Mouse (Mus musculus): ENCODE measurements at regions not wholly inside any gene's neighbourhood (a gene's known extent, or its start where the extent isn't known, plus 50 kb on each side); places are given as distances from the start of the nearest gene placed in this dataset.

GRCm38 (mm10) chr12:32508671-32509070 is 130.2 kb downstream of the Ccdc71l start:
- ATAC-seq (ENCODE audit: insufficient number of reproducible peaks, low FRiP score, low TSS enrichment, low read depth), result 0 out of 2 replicates have a peak, but pooled peaks have one; percentile 40
- no peaks in the 10 kb centered on the region for H3K27me3 ChIP-seq
- no peak overlapping the region for H3K27ac ChIP-seq
- 36% methylated on average over 1 of the region's 1 CpGs for WGBS
- no peak overlapping the region for H3K4me3 ChIP-seq
- no peak overlapping the region for H3K9ac ChIP-seq
- no peaks in the 10 kb centered on the region for H3K36me3 ChIP-seq
- no peaks in the 10 kb centered on the region for H3K4me1 ChIP-seq
- no peak overlapping the region for H3K4me2 ChIP-seq
- no peaks in the 10 kb centered on the region for H3K9me3 ChIP-seq

GRCm38 (mm10) chr12:32525586-32525985 is 147.1 kb downstream of the Ccdc71l start:
- no peak overlapping the region for H3K4me3 ChIP-seq
- no peaks in the 10 kb centered on the region for H3K4me1 ChIP-seq
- H3K27ac ChIP-seq, result no peak overlapping the region
- H3K27me3 ChIP-seq, result no peaks in the 10 kb centered on the region
- H3K36me3 ChIP-seq, result no peaks in the 10 kb centered on the region
- H3K9me3 ChIP-seq, result no peaks in the 10 kb centered on the region
- ATAC-seq (ENCODE audit: insufficient number of reproducible peaks, low FRiP score, low TSS enrichment, low read depth), result no peak
- no peak overlapping the region for H3K9ac ChIP-seq
- H3K4me2 ChIP-seq, result no peak overlapping the region
- 71% methylated on average over 1 of the region's 1 CpGs for WGBS

GRCm38 (mm10) chr12:32531216-32531615 is 152.7 kb downstream of the Ccdc71l start:
- no peaks in the 10 kb centered on the region for H3K36me3 ChIP-seq
- H3K9ac ChIP-seq, result no peak overlapping the region
- H3K27ac ChIP-seq, result no peak overlapping the region
- ATAC-seq (ENCODE audit: insufficient number of reproducible peaks, low FRiP score, low TSS enrichment, low read depth), result no peak
- no peak overlapping the region for H3K4me2 ChIP-seq
- no peaks in the 10 kb centered on the region for H3K9me3 ChIP-seq
- no peaks in the 10 kb centered on the region for H3K27me3 ChIP-seq
- no peak overlapping the region for H3K4me3 ChIP-seq
- H3K4me1 ChIP-seq, result no peaks in the 10 kb centered on the region
- WGBS, result 63% methylated on average over 3 of the region's 3 CpGs

GRCm38 (mm10) chr12:32533641-32534040 is 155.1 kb downstream of the Ccdc71l start:
- H3K9me3 ChIP-seq, result no peaks in the 10 kb centered on the region
- no peak overlapping the region for H3K9ac ChIP-seq
- H3K36me3 ChIP-seq, result no peaks in the 10 kb centered on the region
- no peak overlapping the region for H3K27ac ChIP-seq
- no peak for ATAC-seq (ENCODE audit: insufficient number of reproducible peaks, low FRiP score, low TSS enrichment, low read depth)
- H3K4me1 ChIP-seq, result no peaks in the 10 kb centered on the region
- H3K27me3 ChIP-seq, result no peaks in the 10 kb centered on the region
- no peak overlapping the region for H3K4me2 ChIP-seq
- H3K4me3 ChIP-seq, result no peak overlapping the region

- H3K9me3 ChIP-seq, result no peaks in the 10 kb centered on the region
- no peaks in the 10 kb centered on the region for H3K4me1 ChIP-seq
- H3K4me2 ChIP-seq, result no peak overlapping the region
- no peak overlapping the region for H3K27ac ChIP-seq
- 74% methylated on average over 1 of the region's 1 CpGs for WGBS
- no peak overlapping the region for H3K4me3 ChIP-seq
- no peak for ATAC-seq (ENCODE audit: insufficient number of reproducible peaks, low FRiP score, low TSS enrichment, low read depth)
- H3K9ac ChIP-seq, result no peak overlapping the region
- no peaks in the 10 kb centered on the region for H3K36me3 ChIP-seq
- H3K27me3 ChIP-seq, result no peaks in the 10 kb centered on the region
Measured at GRCm38 (mm10) chr12:32545466-32545865, 167.0 kb downstream of the Ccdc71l start.

- Histone ChIP-seq H3K27me3 (no peaks in the 10 kb centered on the region), H3K27ac (no peak overlapping the region), H3K9ac (no peak overlapping the region), H3K36me3 (no peaks in the 10 kb centered on the region), H3K4me3 (no peak overlapping the region), H3K4me2 (no peak overlapping the region), H3K9me3 (no peaks in the 10 kb centered on the region), H3K4me1 (no peaks in the 10 kb centered on the region)
- no peak for ATAC-seq (ENCODE audit: insufficient number of reproducible peaks, low FRiP score, low TSS enrichment, low read depth)
Measured at GRCm38 (mm10) chr12:32546356-32546755, 167.9 kb downstream of the Ccdc71l start.

- H3K27ac ChIP-seq, result no peak overlapping the region
- no peaks in the 10 kb centered on the region for H3K27me3 ChIP-seq
- H3K36me3 ChIP-seq, result no peaks in the 10 kb centered on the region
- no peak overlapping the region for H3K4me3 ChIP-seq
- H3K9me3 ChIP-seq, result no peaks in the 10 kb centered on the region
- no peak for ATAC-seq (ENCODE audit: insufficient number of reproducible peaks, low FRiP score, low TSS enrichment, low read depth)
- H3K4me1 ChIP-seq, result no peaks in the 10 kb centered on the region
- 73% methylated on average over 5 of the region's 5 CpGs for WGBS
- no peak overlapping the region for H3K9ac ChIP-seq
- H3K4me2 ChIP-seq, result no peak overlapping the region
Measured at GRCm38 (mm10) chr12:32553793-32554192, 175.3 kb downstream of the Ccdc71l start.

GRCm38 (mm10) chr12:32567777-32568176 is 189.3 kb downstream of the Ccdc71l start:
- WGBS, result 69% methylated on average over 3 of the region's 3 CpGs

GRCm38 (mm10) chr12:32581304-32581703 is 202.8 kb downstream of the Ccdc71l start:
- H3K27me3 ChIP-seq, result no peaks in the 10 kb centered on the region
- H3K9me3 ChIP-seq, result no peaks in the 10 kb centered on the region
- H3K27ac ChIP-seq, result no peak overlapping the region
- H3K36me3 ChIP-seq, result no peaks in the 10 kb centered on the region
- no peak overlapping the region for H3K4me2 ChIP-seq
- H3K9ac ChIP-seq, result no peak overlapping the region
- 82% methylated on average over 6 of the region's 6 CpGs for WGBS
- no peak overlapping the region for H3K4me3 ChIP-seq
- no peaks in the 10 kb centered on the region for H3K4me1 ChIP-seq
- ATAC-seq (ENCODE audit: insufficient number of reproducible peaks, low FRiP score, low TSS enrichment, low read depth), result no peak

More at GRCm38 (mm10) chr12:32567777-32568176, 189.3 kb downstream of the Ccdc71l start:
- Histone ChIP-seq H3K9me3 (no peaks in the 10 kb centered on the region), H3K36me3 (no peaks in the 10 kb centered on the region), H3K4me1 (no peaks in the 10 kb centered on the region), H3K4me2 (no peak overlapping the region), H3K27ac (no peak overlapping the region), H3K27me3 (no peaks in the 10 kb centered on the region), H3K9ac (no peak overlapping the region), H3K4me3 (no peak overlapping the region)
- ATAC-seq (ENCODE audit: insufficient number of reproducible peaks, low FRiP score, low TSS enrichment, low read depth), result no peak

GRCm38 (mm10) chr12:32602131-32602815 is 217.1 kb upstream of the Nampt start:
- H3K4me3 ChIP-seq, result no peak overlapping the region
- no peak for ATAC-seq (ENCODE audit: insufficient number of reproducible peaks, low FRiP score, low TSS enrichment, low read depth)
- H3K36me3 ChIP-seq, result no peaks in the 10 kb centered on the region
- H3K27me3 ChIP-seq, result no peaks in the 10 kb centered on the region
- no peak overlapping the region for H3K27ac ChIP-seq
- H3K4me2 ChIP-seq, result no peak overlapping the region
- H3K9ac ChIP-seq, result no peak overlapping the region
- 48% methylated on average over 10 of the region's 10 CpGs for WGBS
- H3K9me3 ChIP-seq, result no peaks in the 10 kb centered on the region
- no peaks in the 10 kb centered on the region for H3K4me1 ChIP-seq

GRCm38 (mm10) chr12:32605353-32605752 is 214.0 kb upstream of the Nampt start:
- no peaks in the 10 kb centered on the region for H3K36me3 ChIP-seq
- no peaks in the 10 kb centered on the region for H3K4me1 ChIP-seq
- no peak overlapping the region for H3K4me2 ChIP-seq
- H3K4me3 ChIP-seq, result no peak overlapping the region
- H3K9me3 ChIP-seq, result no peaks in the 10 kb centered on the region
- H3K27ac ChIP-seq, result no peak overlapping the region
- ATAC-seq (ENCODE audit: insufficient number of reproducible peaks, low FRiP score, low TSS enrichment, low read depth), result no peak
- no peaks in the 10 kb centered on the region for H3K27me3 ChIP-seq
- H3K9ac ChIP-seq, result no peak overlapping the region

- Histone ChIP-seq H3K36me3 (no peaks in the 10 kb centered on the region), H3K9me3 (no peaks in the 10 kb centered on the region), H3K9ac (no peak overlapping the region), H3K4me2 (no peak overlapping the region), H3K27me3 (no peaks in the 10 kb centered on the region), H3K27ac (no peak overlapping the region), H3K4me1 (no peaks in the 10 kb centered on the region), H3K4me3 (no peak overlapping the region)
- ATAC-seq (ENCODE audit: insufficient number of reproducible peaks, low FRiP score, low TSS enrichment, low read depth), result no peak
- WGBS, result 69% methylated on average over 3 of the region's 3 CpGs
Measured at GRCm38 (mm10) chr12:32615000-32615399, 204.3 kb upstream of the Nampt start.

- Histone ChIP-seq H3K4me2 (no peak overlapping the region), H3K27me3 (no peaks in the 10 kb centered on the region), H3K4me3 (no peak overlapping the region), H3K27ac (no peak overlapping the region), H3K36me3 (no peaks in the 10 kb centered on the region), H3K9ac (no peak overlapping the region), H3K9me3 (no peaks in the 10 kb centered on the region), H3K4me1 (no peaks in the 10 kb centered on the region)
- ATAC-seq (ENCODE audit: insufficient number of reproducible peaks, low FRiP score, low TSS enrichment, low read depth), result no peak
- 92% methylated on average over 5 of the region's 5 CpGs for WGBS
Measured at GRCm38 (mm10) chr12:32616086-32616485, 203.3 kb upstream of the Nampt start.

All from limb, embryonic 15.5 days (tissue).